Mouse (Mus musculus): ENCODE measurements around the gene Olfr855.

Olfr855 gene

GRCm38 (mm10) chr9:19582317-19582716 is at the start of gene Olfr855:
Olfr855 (plus strand) TSS chr9:19582617.
- Histone ChIP-seq H3K36me3 (ENCODE audit: control insufficient read depth, insufficient read depth, low read length, poor library complexity, severe bottlenecking) (no peaks in the 10 kb centered on the region), H3K27me3 (ENCODE audit: control insufficient read depth, insufficient read depth, low read length, poor library complexity, severe bottlenecking) (no peaks in the 10 kb centered on the region)
- no peak for DNase-seq (ENCODE audit: low read depth, low spot score)

- Histone ChIP-seq H3K27me3 (ENCODE audit: control insufficient read depth, insufficient read depth, low read length, poor library complexity, severe bottlenecking) (no peaks in the 10 kb centered on the region), H3K36me3 (ENCODE audit: control insufficient read depth, insufficient read depth, low read length, poor library complexity, severe bottlenecking) (no peaks in the 10 kb centered on the region)
- no peak for DNase-seq (ENCODE audit: low read depth, low spot score)
Measured at GRCm38 (mm10) chr9:19540976-19541375, 41.4 kb upstream of the Olfr855 start, which contains the start of gene Olfr853. Olfr853 (minus strand) TSS chr9:19541076.

GRCm38 (mm10) chr9:19567282-19567681 is 15.1 kb upstream of the Olfr855 start, which contains the start of gene Olfr854:
Olfr854 (minus strand) TSS chr9:19567382.
- no peak for DNase-seq (ENCODE audit: low read depth, low spot score)
- no peaks in the 10 kb centered on the region for H3K27me3 ChIP-seq (ENCODE audit: control insufficient read depth, insufficient read depth, low read length, poor library complexity, severe bottlenecking)
- no peaks in the 10 kb centered on the region for H3K36me3 ChIP-seq (ENCODE audit: control insufficient read depth, insufficient read depth, low read length, poor library complexity, severe bottlenecking)

- DNase-seq (ENCODE audit: low read depth, low spot score): no peak
- Histone ChIP-seq H3K36me3 (ENCODE audit: control insufficient read depth, insufficient read depth, low read length, poor library complexity, severe bottlenecking) (0 out of 2 replicates have a peak, but pooled peaks cover 1% of the 10 kb centered on the region), H3K27me3 (ENCODE audit: control insufficient read depth, insufficient read depth, low read length, poor library complexity, severe bottlenecking) (no peaks in the 10 kb centered on the region)
Measured at GRCm38 (mm10) chr9:19621297-19621696, 38.9 kb downstream of the Olfr855 start.

GRCm38 (mm10) chr9:19621843-19622822 is 39.7 kb downstream of the Olfr855 start, which contains the start of gene Zfp317:
Zfp317 (plus strand) TSS chr9:19622102.
- Histone ChIP-seq H3K36me3 (ENCODE audit: control insufficient read depth, insufficient read depth, low read length, poor library complexity, severe bottlenecking) (0 out of 2 replicates have a peak, but pooled peaks cover 1% of the 10 kb centered on the region), H3K27me3 (ENCODE audit: control insufficient read depth, insufficient read depth, low read length, poor library complexity, severe bottlenecking) (no peaks in the 10 kb centered on the region)
- DNase-seq (ENCODE audit: low read depth, low spot score): peak; percentile 99

- Histone ChIP-seq H3K36me3 (ENCODE audit: control insufficient read depth, insufficient read depth, low read length, poor library complexity, severe bottlenecking) (peaks cover 2% of the 10 kb centered on the region; the same call in 1 of the 2 replicates), H3K27me3 (ENCODE audit: control insufficient read depth, insufficient read depth, low read length, poor library complexity, severe bottlenecking) (no peaks in the 10 kb centered on the region)
- DNase-seq (ENCODE audit: low read depth, low spot score): no peak
Measured at GRCm38 (mm10) chr9:19629574-19629973, 47.2 kb downstream of the Olfr855 start.
